Mouse (Mus musculus) intestine, embryonic 15.5 days (tissue): ENCODE measurements around the gene Krtap4-1. TPM values are rescaled to one million over a fixed set of nuclear protein-coding genes. Genes with fewer than 3 reads are reported as not detected.
"Not testable (repeated sequence)": the region's sequence is repeated elsewhere in the genome, so short reads cannot be mapped to it uniquely, and the experiment has no call there.

Source experiments
- ATAC-seq: fragments of 200-750 bp; cut with Nextera tagmentation; 2 replicates; pipeline ENCODE4 v1.8.0; 2017; ENCODE audit warnings: moderate TSS enrichment, moderate library complexity
- H3K27ac ChIP-seq: fragments of 300-500 bp; sonication (generic); 2 replicates; pipeline ENCODE4 v1.5.1; 2015; ENCODE audit warnings: mild to moderate bottlenecking, inconsistent platforms
- H3K27me3 ChIP-seq: fragments of 300-500 bp; sonication (generic); replicated peaks from 2 replicates; pipeline ENCODE4 v1.6.1; 2015; ENCODE audit warnings: inconsistent platforms
- H3K36me3 ChIP-seq: fragments of 300-500 bp; sonication (generic); 2 replicates; pipeline ENCODE4 v1.6.1; 2015; ENCODE audit warnings: inconsistent platforms
- H3K4me1 ChIP-seq: fragments of 300-500 bp; sonication (generic); replicated peaks from 2 replicates; pipeline ENCODE4 v1.6.1; 2015; ENCODE audit warnings: inconsistent platforms
- H3K4me2 ChIP-seq: fragments of 300-500 bp; sonication (generic); replicated peaks from 2 replicates; pipeline ENCODE4 v1.6.1; 2015; ENCODE audit warnings: mild to moderate bottlenecking, inconsistent platforms
- H3K4me3 ChIP-seq: fragments of 300-500 bp; sonication (generic); replicated peaks from 2 replicates; pipeline ENCODE4 v1.5.1; 2015; ENCODE audit warnings: inconsistent platforms
- H3K9ac ChIP-seq: fragments of 300-500 bp; sonication (generic); 2 replicates; pipeline ENCODE4 v1.6.1; 2015; ENCODE audit warnings: inconsistent platforms
- H3K9me3 ChIP-seq: fragments of 300-500 bp; sonication (generic); 2 replicates; pipeline ENCODE4 v1.6.1; 2016; ENCODE audit warnings: inconsistent platforms
- WGBS: fragments of 180-500 bp; shearing (Covaris S2); methylation state at CpG from one replicate; pipeline ENCODE4 v1.1.7; 2015; 5-methylcytosine and 5-hydroxymethylcytosine counted together
- polyA plus RNA-seq: library from polyadenylated mRNA; unstranded; fragments of >200 nt; fragmentation: Nextera tagmentation; extraction: Ambion mirVana; gene quantifications from 2 replicates; pipeline ENCODE4 v1.2.1, GENCODE M21; 2015

Gene Krtap4-1
- not detected in 2 replicates for polyA plus RNA-seq

GRCm38 (mm10) chr11:99628138-99628537 lies at the start of gene Krtap4-1:
TSS of gene Krtap4-1 (minus strand) at chr11:99628238.
- no peak within 1 kb of the TSS for H3K27ac ChIP-seq
- H3K9ac ChIP-seq = no peak within 1 kb of the TSS
- H3K9me3 ChIP-seq = no peaks in the 10 kb centered on the region
- WGBS = 83% methylated on average over 4 of the region's 4 CpGs
- H3K4me3 ChIP-seq = no peak within 1 kb of the TSS
- no peaks in the 10 kb centered on the region for H3K4me1 ChIP-seq
- H3K36me3 ChIP-seq = no peaks in the 10 kb centered on the region
- ATAC-seq = no peak
- H3K27me3 ChIP-seq = no peaks in the 10 kb centered on the region
- H3K4me2 ChIP-seq = no peak within 1 kb of the TSS

GRCm38 (mm10) chr11:99665860-99666259 lies 37.8 kb upstream of the Krtap4-1 start, which contains the start of gene Krtap4-6:
TSS of gene Krtap4-6 (minus strand) at chr11:99665960.
- H3K4me1 ChIP-seq = no peaks in the 10 kb centered on the region
- no peak within 1 kb of the TSS for H3K4me3 ChIP-seq
- no peaks in the 10 kb centered on the region for H3K36me3 ChIP-seq
- H3K9ac ChIP-seq = no peak within 1 kb of the TSS
- H3K27ac ChIP-seq = no peak within 1 kb of the TSS
- no peak within 1 kb of the TSS for H3K4me2 ChIP-seq
- no peaks in the 10 kb centered on the region for H3K27me3 ChIP-seq
- no peaks in the 10 kb centered on the region for H3K9me3 ChIP-seq
- no peak for ATAC-seq

- no peak overlapping the region for H3K27ac ChIP-seq
- 84% methylated on average over 10 of the region's 10 CpGs for WGBS
- no peaks in the 10 kb centered on the region for H3K36me3 ChIP-seq
- no peaks in the 10 kb centered on the region for H3K4me1 ChIP-seq
- no peak overlapping the region for H3K9ac ChIP-seq
- no peak overlapping the region for H3K4me2 ChIP-seq
- no peaks in the 10 kb centered on the region for H3K9me3 ChIP-seq
- H3K27me3 ChIP-seq = no peaks in the 10 kb centered on the region
- no peak overlapping the region for H3K4me3 ChIP-seq
- no peak for ATAC-seq
These were observed 34.8 kb upstream of the Krtap4-1 start for GRCm38 (mm10) chr11:99662802-99663201.

GRCm38 (mm10) chr11:99659256-99659655 lies 31.2 kb upstream of the Krtap4-1 start:
- Histone ChIP-seq H3K4me3 (no peak overlapping the region), H3K9me3 (no peaks in the 10 kb centered on the region), H3K36me3 (no peaks in the 10 kb centered on the region), H3K9ac (no peak overlapping the region), H3K4me1 (no peaks in the 10 kb centered on the region), H3K4me2 (no peak overlapping the region), H3K27me3 (no peaks in the 10 kb centered on the region), H3K27ac (no peak overlapping the region)
- no peak for ATAC-seq
- WGBS = 81% methylated on average over 4 of the region's 4 CpGs

- not testable (repeated sequence) for H3K4me3 ChIP-seq, ATAC-seq, H3K27ac ChIP-seq, H3K4me2 ChIP-seq, H3K4me1 ChIP-seq, H3K9me3 ChIP-seq, H3K36me3 ChIP-seq, H3K27me3 ChIP-seq, H3K9ac ChIP-seq
- WGBS = 64% methylated on average over 10 of the region's 10 CpGs
These were observed 30.5 kb upstream of the Krtap4-1 start, which contains the start of gene Gm11563 for GRCm38 (mm10) chr11:99658467-99659010. TSS of gene Gm11563 (minus strand) at chr11:99658960.

- H3K9me3 ChIP-seq = no peaks in the 10 kb centered on the region
- no peaks in the 10 kb centered on the region for H3K36me3 ChIP-seq
- no peak overlapping the region for H3K4me3 ChIP-seq
- ATAC-seq = no peak
- H3K27me3 ChIP-seq = no peaks in the 10 kb centered on the region
- H3K27ac ChIP-seq = no peak overlapping the region
- H3K4me2 ChIP-seq = no peak overlapping the region
- H3K4me1 ChIP-seq = no peaks in the 10 kb centered on the region
- 48% methylated on average over 5 of the region's 5 CpGs for WGBS
- H3K9ac ChIP-seq = no peak overlapping the region
These were observed 29.0 kb upstream of the Krtap4-1 start for GRCm38 (mm10) chr11:99657051-99657450.

- H3K36me3 ChIP-seq = no peaks in the 10 kb centered on the region
- no peak within 1 kb of the TSS for H3K9ac ChIP-seq
- no peaks in the 10 kb centered on the region for H3K4me1 ChIP-seq
- H3K27ac ChIP-seq = no peak within 1 kb of the TSS
- no peak for ATAC-seq
- WGBS = 74% methylated on average over 2 of the region's 2 CpGs
- no peak within 1 kb of the TSS for H3K4me2 ChIP-seq
- H3K4me3 ChIP-seq = no peak within 1 kb of the TSS
- H3K27me3 ChIP-seq = no peaks in the 10 kb centered on the region
- no peaks in the 10 kb centered on the region for H3K9me3 ChIP-seq
These were observed 22.1 kb upstream of the Krtap4-1 start, which contains the start of gene Gm11555 for GRCm38 (mm10) chr11:99650136-99650535. TSS of gene Gm11555 (minus strand) at chr11:99650236.

GRCm38 (mm10) chr11:99646444-99646843 lies 18.4 kb upstream of the Krtap4-1 start:
- no peak overlapping the region for H3K9ac ChIP-seq
- H3K27me3 ChIP-seq = no peaks in the 10 kb centered on the region
- no peak overlapping the region for H3K4me2 ChIP-seq
- no peak overlapping the region for H3K27ac ChIP-seq
- no peaks in the 10 kb centered on the region for H3K36me3 ChIP-seq
- ATAC-seq = no peak
- H3K4me1 ChIP-seq = no peaks in the 10 kb centered on the region
- no peaks in the 10 kb centered on the region for H3K9me3 ChIP-seq
- no peak overlapping the region for H3K4me3 ChIP-seq
- 89% methylated on average over 15 of the region's 15 CpGs for WGBS

- no peaks in the 10 kb centered on the region for H3K9me3 ChIP-seq
- H3K36me3 ChIP-seq = no peaks in the 10 kb centered on the region
- ATAC-seq = no peak
These were observed 16.3 kb upstream of the Krtap4-1 start for GRCm38 (mm10) chr11:99644351-99644750.

GRCm38 (mm10) chr11:99643635-99644139 lies 15.6 kb upstream of the Krtap4-1 start, which contains the start of gene Krtap4-7:
TSS of gene Krtap4-7 (minus strand) at chr11:99644089.
- H3K4me1 ChIP-seq, H3K9ac ChIP-seq, H3K4me3 ChIP-seq, H3K36me3 ChIP-seq, H3K4me2 ChIP-seq, ATAC-seq, H3K27me3 ChIP-seq, H3K9me3 ChIP-seq, H3K27ac ChIP-seq: not testable (repeated sequence)
- 83% methylated on average over 9 of the region's 9 CpGs for WGBS

More at GRCm38 (mm10) chr11:99644351-99644750, 16.3 kb upstream of the Krtap4-1 start:
- Histone ChIP-seq H3K27ac (no peak overlapping the region), H3K27me3 (no peaks in the 10 kb centered on the region), H3K4me3 (no peak overlapping the region), H3K4me2 (no peak overlapping the region), H3K9ac (no peak overlapping the region), H3K4me1 (no peaks in the 10 kb centered on the region)
- 78% methylated on average over 3 of the region's 3 CpGs for WGBS

GRCm38 (mm10) chr11:99640926-99641325 lies 12.9 kb upstream of the Krtap4-1 start:
- Histone ChIP-seq H3K9me3 (no peaks in the 10 kb centered on the region), H3K27me3 (no peaks in the 10 kb centered on the region), H3K4me3 (no peak overlapping the region), H3K36me3 (no peaks in the 10 kb centered on the region), H3K27ac (no peak overlapping the region), H3K9ac (no peak overlapping the region), H3K4me1 (no peaks in the 10 kb centered on the region), H3K4me2 (no peak overlapping the region)
- no peak for ATAC-seq
- WGBS = 28% methylated on average over 1 of the region's 1 CpGs

GRCm38 (mm10) chr11:99637086-99637485 lies 9.0 kb upstream of the Krtap4-1 start:
- Histone ChIP-seq H3K9ac (no peak overlapping the region), H3K27me3 (no peaks in the 10 kb centered on the region), H3K9me3 (no peaks in the 10 kb centered on the region), H3K27ac (no peak overlapping the region), H3K4me2 (no peak overlapping the region), H3K36me3 (no peaks in the 10 kb centered on the region), H3K4me3 (no peak overlapping the region), H3K4me1 (no peaks in the 10 kb centered on the region)
- WGBS = 71% methylated on average over 1 of the region's 1 CpGs
- ATAC-seq = no peak

- WGBS = 33% methylated on average over 8 of the region's 8 CpGs
- Histone ChIP-seq H3K4me3 (no peak within 1 kb of the TSS), H3K9ac (no peak within 1 kb of the TSS), H3K36me3 (no peaks in the 10 kb centered on the region), H3K4me2 (no peak within 1 kb of the TSS), H3K27ac (no peak within 1 kb of the TSS), H3K4me1 (no peaks in the 10 kb centered on the region), H3K9me3 (no peaks in the 10 kb centered on the region), H3K27me3 (no peaks in the 10 kb centered on the region)
- no peak for ATAC-seq
These were observed 6.7 kb upstream of the Krtap4-1 start, which contains the start of gene Krtap4-2 for GRCm38 (mm10) chr11:99634653-99635134. TSS of gene Krtap4-2 (minus strand) at chr11:99635084.
